25 mouse cellular contexts compared by ENCODE assay signal in the genomic region with DNA sequence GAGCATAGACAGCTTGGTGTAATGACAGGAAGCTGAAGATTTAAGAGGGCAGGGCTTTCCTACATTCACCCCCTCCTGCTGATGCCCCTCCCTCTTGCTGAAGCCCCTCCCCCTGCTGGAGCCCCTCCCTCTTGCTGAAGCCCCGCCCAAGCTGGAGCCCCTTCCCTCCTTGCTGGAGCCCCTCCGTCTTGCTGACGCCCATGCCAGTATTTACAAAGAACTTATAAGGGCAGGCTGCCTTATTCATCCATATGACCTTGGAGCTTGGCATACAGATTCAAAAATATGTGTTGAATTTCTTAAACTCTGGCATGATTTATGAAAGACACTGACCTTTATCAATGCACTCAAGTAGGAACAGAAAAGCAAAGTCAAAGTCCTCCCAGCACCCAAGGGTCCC.
"Had no signal": no experiment of that assay in that cellular context is flagged by ENCODE, and none has a peak within 500 bp of the region (broad histone marks: within the 10 kb centered on the region; RNA-seq: fewer than 3 reads in every experiment).

No protein-coding gene starts in this region.

- H3K9me3 ChIP-seq: heart, embryonic 10.5 days; heart, embryonic 12.5 days; hindbrain, embryonic 13.5 days; hindbrain, embryonic 15.5 days; kidney, embryonic 15.5 days; limb, embryonic 13.5 days; limb, embryonic 15.5 days; liver, embryonic 13.5 days; liver, embryonic 15.5 days had no signal

- H3K4me2 ChIP-seq: heart, embryonic 12.5 days; hindbrain, embryonic 13.5 days; hindbrain, embryonic 15.5 days; kidney, embryonic 15.5 days; limb, embryonic 13.5 days; limb, embryonic 15.5 days; liver, embryonic 13.5 days; liver, embryonic 15.5 days had no signal

- H3K9ac ChIP-seq: heart, embryonic 12.5 days; hindbrain, embryonic 13.5 days; hindbrain, embryonic 15.5 days; kidney, embryonic 15.5 days; limb, embryonic 13.5 days; limb, embryonic 15.5 days; liver, embryonic 13.5 days; liver, embryonic 15.5 days; liver, postnatal 0 days had no signal

- H3K36me3 ChIP-seq: heart, embryonic 10.5 days; heart, embryonic 12.5 days; hindbrain, embryonic 13.5 days; hindbrain, embryonic 15.5 days; kidney, embryonic 15.5 days; limb, embryonic 13.5 days; limb, embryonic 15.5 days; liver, embryonic 13.5 days; liver, embryonic 15.5 days had no signal

- DNase-seq: gastrocnemius, adult 2 months; gastrocnemius, postnatal 10 days; gastrocnemius, postnatal 25 days; heart, postnatal 14 days; heart, postnatal 36 days; kidney, adult 11 months; kidney, adult 9 months; kidney, postnatal 14 days; kidney, postnatal 36 days; layer of hippocampus, adult 9-11 months; layer of hippocampus, postnatal 36 days; left cerebral cortex, postnatal 4 days; liver, embryonic 13.5 days; liver, postnatal 0 days had no signal

- H3K4me3 ChIP-seq: gastrocnemius, adult 2 months; heart, embryonic 10.5 days; heart, embryonic 12.5 days; hindbrain, embryonic 13.5 days; hindbrain, embryonic 15.5 days; kidney, embryonic 15.5 days; limb, embryonic 13.5 days; limb, embryonic 15.5 days; liver, embryonic 13.5 days; liver, embryonic 15.5 days had no signal

- H3K27me3 ChIP-seq: hindbrain, embryonic 15.5 days had no signal

- H3K27ac ChIP-seq: gastrocnemius, adult 2 months; heart, embryonic 10.5 days; hindbrain, embryonic 13.5 days; hindbrain, embryonic 15.5 days; hindbrain, postnatal 0 days; kidney, embryonic 15.5 days; kidney, postnatal 0 days; limb, embryonic 13.5 days; limb, embryonic 15.5 days; liver, embryonic 13.5 days; liver, embryonic 15.5 days had no signal

- ATAC-seq: hindbrain, postnatal 0 days; intestine, embryonic 16.5 days; liver, postnatal 0 days had no signal

- H3K4me1 ChIP-seq: hindbrain, embryonic 15.5 days; liver, embryonic 13.5 days; liver, embryonic 15.5 days had no signal
